Mouse (Mus musculus) mouse embryonic stem cell (cell line): ENCODE measurements around the gene Pou2f1.
"Not testable (repeated sequence)": the region's sequence is repeated elsewhere in the genome, so short reads cannot be mapped to it uniquely, and the experiment has no call there.

Experiments
- in situ Hi-C, 2 experiments: fragments of 300-500 bp; cut with MboI; formaldehyde crosslinking; loops; 1 replicate in 1 of 2; 3 replicates in 1 of 2; pipeline ENCODE4 v1.14.3; 2019 to 2020; ENCODE audit warnings: low sequenced_read_pairs in 2 of 2, low pct_unique_long_range_greater_than_20kb in 1 of 2, mixed read lengths in 1 of 2; ENCODE audit not compliant: unreplicated experiment in 1 of 2

Gene Pou2f1

GRCm38 (mm10) chr1:166008634-166009350, 6.3 kb upstream of the Pou2f1 start:
- in situ Hi-C loops: no loop called here

GRCm38 (mm10) chr1:166007026-166007425, 4.5 kb upstream of the Pou2f1 start:
- in situ Hi-C loops: no loop called here

- in situ Hi-C loops: no loop called here
Measured at GRCm38 (mm10) chr1:166003181-166004022, 924 bp upstream of the Pou2f1 start.

- in situ Hi-C loops: no loop called here
Measured at GRCm38 (mm10) chr1:166001904-166002489, 481 bp downstream of the Pou2f1 start.

GRCm38 (mm10) chr1:166001121-166001903, 1.2 kb downstream of the Pou2f1 start:
- in situ Hi-C loops: no loop called here

GRCm38 (mm10) chr1:166000601-166001120, 1.8 kb downstream of the Pou2f1 start:
- in situ Hi-C loops: no loop called here

DNA sequence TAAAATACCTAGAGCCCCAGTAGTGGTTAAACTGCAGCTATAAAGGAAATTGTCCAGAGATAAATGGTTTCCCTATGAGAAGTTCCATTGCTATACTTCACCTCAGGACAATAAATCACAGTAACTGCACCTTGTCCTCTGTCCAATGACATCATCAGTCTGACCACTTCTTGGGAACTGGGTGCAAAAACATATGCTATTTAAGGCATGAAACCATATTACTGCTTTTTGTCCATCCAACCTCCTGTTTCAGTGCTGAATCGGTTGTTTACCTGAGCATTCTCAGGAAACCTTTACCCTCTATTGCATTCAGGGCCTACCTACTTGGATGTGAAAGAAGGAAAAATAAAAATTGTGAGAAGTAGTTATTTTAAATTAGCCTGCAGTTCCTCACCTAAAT, 2.8 kb downstream of the Pou2f1 start:
- in situ Hi-C loops: no loop called here

- in situ Hi-C loops: no loop called here
Measured at GRCm38 (mm10) chr1:165995661-165996055, 6.8 kb downstream of the Pou2f1 start.

DNA sequence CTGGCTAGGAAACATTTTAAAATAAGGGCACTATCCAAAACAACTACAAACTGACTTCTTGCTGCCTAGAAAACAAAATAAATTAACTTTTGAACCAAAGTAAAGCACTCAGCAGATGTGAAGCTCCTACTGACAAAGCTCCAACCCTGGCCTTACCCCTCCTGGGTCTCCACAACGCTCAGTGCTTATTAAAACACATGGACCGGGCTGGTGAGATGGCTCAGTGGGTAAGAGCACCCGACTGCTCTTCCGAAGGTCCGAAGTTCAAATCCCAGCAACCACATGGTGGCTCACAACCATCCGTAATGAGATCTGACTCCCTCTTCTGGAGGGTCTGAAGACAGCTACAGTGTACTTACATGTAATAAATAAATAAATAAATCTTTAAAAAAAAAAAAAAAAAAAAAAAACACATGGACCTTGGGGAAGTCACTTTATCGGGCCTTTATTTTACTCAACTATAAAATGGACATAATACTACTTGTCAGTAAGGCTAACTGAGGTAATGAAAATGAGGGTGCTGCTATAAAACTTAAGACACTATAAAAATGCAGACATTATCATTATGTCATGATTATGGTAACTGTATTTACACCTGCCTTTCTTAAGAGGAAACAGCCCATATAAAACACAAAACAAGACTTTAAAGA, 7.3 kb downstream of the Pou2f1 start:
- in situ Hi-C loops: not testable (repeated sequence)

DNA sequence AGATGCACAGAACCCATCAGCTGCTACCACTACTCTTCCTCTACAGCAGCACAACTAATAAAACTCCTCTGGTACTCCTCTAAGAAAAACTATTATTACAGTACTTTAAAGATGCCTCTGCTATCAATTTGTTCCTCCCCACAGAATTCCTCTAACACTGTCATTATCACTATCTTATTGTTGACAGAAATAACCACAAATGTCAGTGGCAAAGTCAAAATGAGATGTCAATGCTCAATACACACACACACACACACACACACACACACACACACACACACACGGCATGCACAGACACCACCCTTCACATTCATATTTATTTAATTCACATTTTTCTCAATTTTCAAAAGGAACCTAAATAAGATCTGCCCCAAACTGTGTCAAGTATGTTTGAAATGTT, 8.2 kb downstream of the Pou2f1 start:
- in situ Hi-C loops: no loop called here

DNA sequence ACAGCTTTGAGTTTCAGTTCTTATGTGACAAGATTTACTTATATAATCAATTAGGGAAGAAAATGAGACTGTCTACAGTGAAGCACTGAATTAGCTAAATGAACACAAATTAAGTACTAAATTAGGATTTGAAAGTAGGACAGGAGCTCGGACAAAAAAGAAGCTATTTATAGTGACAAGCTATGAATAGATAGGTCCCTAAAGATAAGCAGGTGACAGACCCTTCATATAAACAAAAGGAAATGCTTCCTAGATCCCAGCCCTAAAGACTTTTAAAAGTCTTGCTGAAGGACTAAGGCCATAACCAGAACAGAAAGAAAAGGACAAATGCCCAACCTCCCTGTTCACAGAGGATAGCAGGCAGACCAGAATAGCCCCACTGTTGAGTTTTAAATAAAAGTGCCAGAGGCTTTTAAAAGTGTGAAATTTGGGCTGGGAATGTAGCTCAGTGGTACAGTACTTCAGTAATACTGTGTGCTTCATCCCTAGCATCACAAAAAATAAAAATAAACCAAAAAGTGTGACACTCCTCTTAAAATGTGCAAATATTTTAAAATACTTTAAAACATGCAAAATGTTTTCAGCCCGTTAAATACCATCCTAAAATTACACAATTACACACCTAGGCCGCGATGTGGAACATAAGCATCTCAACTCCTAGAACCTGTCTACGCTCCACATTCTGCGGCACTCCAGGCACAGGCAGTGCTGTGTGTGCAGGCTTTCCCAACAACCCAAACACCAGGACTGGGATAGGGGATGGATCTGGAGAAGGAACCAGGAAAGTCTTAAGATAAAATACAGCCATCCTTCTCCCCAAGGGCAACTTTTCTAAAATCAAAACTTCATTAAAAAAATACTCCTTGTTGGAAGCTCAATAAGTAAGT, 9.0 kb downstream of the Pou2f1 start:
- in situ Hi-C loops: no loop called here

GRCm38 (mm10) chr1:165988536-165988935, 13.9 kb downstream of the Pou2f1 start:
- in situ Hi-C loops: no loop called here

DNA sequence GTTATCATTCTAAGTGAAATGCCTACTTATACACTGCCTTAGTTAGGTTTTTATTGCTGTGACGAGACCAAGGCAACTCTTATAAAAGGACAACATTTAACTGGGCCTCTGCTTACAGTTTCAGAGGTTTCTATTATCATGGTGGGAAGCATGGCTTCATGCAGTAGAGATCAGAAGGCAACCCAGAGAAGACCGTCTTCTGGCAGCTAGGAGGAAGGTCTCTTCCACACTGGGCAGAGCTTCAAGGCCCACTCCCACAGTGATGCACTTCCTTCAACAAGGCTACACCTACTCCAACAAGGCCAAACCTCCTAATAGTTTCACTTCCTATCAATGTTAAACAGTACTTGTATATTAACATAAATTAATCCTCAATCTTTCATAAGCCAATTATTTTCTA, 14.4 kb downstream of the Pou2f1 start:
- in situ Hi-C loops: no loop called here

GRCm38 (mm10) chr1:165985743-165986360, 16.6 kb downstream of the Pou2f1 start:
- in situ Hi-C loops: no loop called here

DNA sequence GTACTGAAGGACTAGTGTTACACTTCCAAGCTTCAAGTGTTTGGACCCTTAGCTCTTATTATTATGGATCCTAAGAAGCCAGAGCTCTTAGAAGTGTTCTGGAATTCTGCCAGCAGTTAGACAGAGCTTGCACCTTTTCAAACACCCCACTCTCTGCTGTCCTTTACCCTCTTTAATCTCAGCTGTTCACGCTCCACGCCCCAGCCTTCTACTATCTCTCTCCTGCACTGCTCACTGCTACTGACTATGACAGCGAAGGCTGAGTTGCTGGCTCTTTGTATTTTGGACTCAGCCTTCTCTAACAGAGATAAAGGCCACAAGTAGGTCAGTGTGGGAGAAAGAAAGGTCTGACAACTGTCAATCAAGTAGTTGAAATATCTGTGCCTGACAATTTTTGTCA, 17.3 kb downstream of the Pou2f1 start:
- in situ Hi-C loops: no loop called here

DNA sequence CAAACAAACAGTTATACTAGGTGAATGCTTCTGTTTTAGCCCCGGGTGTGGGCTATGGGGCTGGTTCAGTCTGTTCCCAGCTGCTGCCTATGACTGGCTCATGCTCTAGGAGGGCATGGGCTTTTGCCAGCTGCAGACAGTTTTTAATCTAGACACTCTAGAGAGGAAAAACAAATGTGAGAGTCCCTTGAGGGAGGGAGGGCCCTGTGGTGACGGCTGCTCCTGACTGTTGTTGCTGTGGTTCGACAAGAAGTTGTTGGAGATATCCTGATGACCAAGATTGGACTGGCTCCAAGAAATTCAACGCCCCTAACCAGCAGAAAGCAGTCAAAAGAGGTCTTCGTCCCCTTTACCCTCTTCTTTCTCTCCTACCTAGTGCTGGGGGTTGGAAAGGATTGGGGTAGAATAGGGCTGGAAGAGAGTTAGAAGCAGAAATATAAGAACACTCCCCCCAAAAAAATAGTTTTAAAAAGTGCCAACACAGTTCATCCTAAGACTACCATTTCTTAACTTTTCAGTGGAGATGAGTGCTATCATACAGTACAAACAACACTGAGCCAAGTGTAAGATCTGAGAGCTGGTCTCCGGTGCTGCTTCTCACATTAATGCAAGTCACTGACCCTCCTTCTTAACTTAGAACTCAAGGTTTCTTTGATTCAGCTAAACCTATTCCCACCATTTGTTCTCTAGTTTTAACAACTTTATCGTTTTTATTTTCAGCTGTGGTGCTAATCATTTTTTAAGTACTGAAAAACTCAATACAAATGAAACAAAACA, 25.6 kb downstream of the Pou2f1 start:
- in situ Hi-C loops: no loop called here
